Mouse (Mus musculus) adrenal gland, adult 8-10 months (tissue): ENCODE measurements around the gene Pla2g6. TPM values are rescaled to one million over a fixed set of nuclear protein-coding genes. Genes with fewer than 3 reads are reported as not detected.

Experiments
- DNase-seq: peaks from one replicate; pipeline ENCODE4 v3.0.0; 2022
- total RNA-seq, 4 experiments: library from RNA; stranded (reverse); gene quantifications; 2 replicates each; pipeline ENCODE4 v1.2.4; 2022

The Pla2g6 gene
- total RNA-seq, 4 experiments from 2014 or later = 27.8 to 36.2 (median 33.1) TPM

GRCm38 (mm10) chr15:79271124-79271746, 57.0 kb downstream of the Pla2g6 start:
- no peak for DNase-seq

GRCm38 (mm10) chr15:79270317-79271123, 57.7 kb downstream of the Pla2g6 start:
- peak; percentile 55 for DNase-seq

- no peak for DNase-seq
These were observed 59.7 kb downstream of the Pla2g6 start for GRCm38 (mm10) chr15:79268521-79268920.

GRCm38 (mm10) chr15:79265384-79265783, 62.8 kb downstream of the Pla2g6 start:
- DNase-seq = no peak

GRCm38 (mm10) chr15:79263726-79264125, 64.5 kb downstream of the Pla2g6 start:
- DNase-seq = no peak

- no peak for DNase-seq
These were observed 65.3 kb downstream of the Pla2g6 start for GRCm38 (mm10) chr15:79262786-79263309.

GRCm38 (mm10) chr15:79262375-79262774, 65.8 kb downstream of the Pla2g6 start:
- DNase-seq = no peak

GRCm38 (mm10) chr15:79261757-79262156, 66.4 kb downstream of the Pla2g6 start:
- no peak for DNase-seq

- no peak for DNase-seq
These were observed 67.0 kb downstream of the Pla2g6 start for GRCm38 (mm10) chr15:79261095-79261725.

- no peak for DNase-seq
These were observed 69.7 kb downstream of the Pla2g6 start for GRCm38 (mm10) chr15:79258521-79258920.

- DNase-seq = no peak
These were observed 73.5 kb downstream of the Pla2g6 start, which contains the start of gene Slc16a8 for GRCm38 (mm10) chr15:79254661-79255060. Gene Slc16a8, minus strand, starts transcription at chr15:79254761.

- DNase-seq = no peak
These were observed 75.6 kb downstream of the Pla2g6 start for GRCm38 (mm10) chr15:79252580-79252979.

GRCm38 (mm10) chr15:79251781-79252491, 76.3 kb downstream of the Pla2g6 start:
- no peak for DNase-seq

GRCm38 (mm10) chr15:79251168-79251567, 77.0 kb downstream of the Pla2g6 start:
- DNase-seq = no peak

GRCm38 (mm10) chr15:79250236-79250635, 78.0 kb downstream of the Pla2g6 start:
- DNase-seq = no peak

GRCm38 (mm10) chr15:79245321-79245720, 82.9 kb downstream of the Pla2g6 start:
- no peak for DNase-seq

GRCm38 (mm10) chr15:79244071-79244893, 83.9 kb downstream of the Pla2g6 start:
- DNase-seq = peak; percentile 61

- DNase-seq = peak; percentile 95
These were observed 84.8 kb downstream of the Pla2g6 start for GRCm38 (mm10) chr15:79243234-79244042.

- DNase-seq = no peak
These were observed 85.5 kb downstream of the Pla2g6 start for GRCm38 (mm10) chr15:79242574-79243233.

- DNase-seq = no peak
These were observed 90.2 kb downstream of the Pla2g6 start for GRCm38 (mm10) chr15:79238036-79238435.
